Mouse (Mus musculus): ENCODE data around the gene Gm43738. TPM values are rescaled to one million over a fixed set of nuclear protein-coding genes. Genes with fewer than 3 reads are reported as not detected.

Gene Gm43738
- total RNA-seq (2021): not detected

GRCm38 (mm10) chr3:89100811-89101210, at the start of gene Gm43738:
Gene Gm43738 (minus strand): TSS chr3:89101099.
- no peak for DNase-seq (ENCODE audit: low spot score)
- intact Hi-C loops (cut with DNase I): no loop called here

GRCm38 (mm10) chr3:89148567-89148966, 47.7 kb upstream of the Gm43738 start:
- intact Hi-C loops (cut with DNase I): no loop called here
- no peak for DNase-seq (ENCODE audit: low spot score)

GRCm38 (mm10) chr3:89147979-89148311, 47.0 kb upstream of the Gm43738 start:
- intact Hi-C loops (cut with DNase I): no loop called here
- DNase-seq (ENCODE audit: low spot score): no peak

DNA sequence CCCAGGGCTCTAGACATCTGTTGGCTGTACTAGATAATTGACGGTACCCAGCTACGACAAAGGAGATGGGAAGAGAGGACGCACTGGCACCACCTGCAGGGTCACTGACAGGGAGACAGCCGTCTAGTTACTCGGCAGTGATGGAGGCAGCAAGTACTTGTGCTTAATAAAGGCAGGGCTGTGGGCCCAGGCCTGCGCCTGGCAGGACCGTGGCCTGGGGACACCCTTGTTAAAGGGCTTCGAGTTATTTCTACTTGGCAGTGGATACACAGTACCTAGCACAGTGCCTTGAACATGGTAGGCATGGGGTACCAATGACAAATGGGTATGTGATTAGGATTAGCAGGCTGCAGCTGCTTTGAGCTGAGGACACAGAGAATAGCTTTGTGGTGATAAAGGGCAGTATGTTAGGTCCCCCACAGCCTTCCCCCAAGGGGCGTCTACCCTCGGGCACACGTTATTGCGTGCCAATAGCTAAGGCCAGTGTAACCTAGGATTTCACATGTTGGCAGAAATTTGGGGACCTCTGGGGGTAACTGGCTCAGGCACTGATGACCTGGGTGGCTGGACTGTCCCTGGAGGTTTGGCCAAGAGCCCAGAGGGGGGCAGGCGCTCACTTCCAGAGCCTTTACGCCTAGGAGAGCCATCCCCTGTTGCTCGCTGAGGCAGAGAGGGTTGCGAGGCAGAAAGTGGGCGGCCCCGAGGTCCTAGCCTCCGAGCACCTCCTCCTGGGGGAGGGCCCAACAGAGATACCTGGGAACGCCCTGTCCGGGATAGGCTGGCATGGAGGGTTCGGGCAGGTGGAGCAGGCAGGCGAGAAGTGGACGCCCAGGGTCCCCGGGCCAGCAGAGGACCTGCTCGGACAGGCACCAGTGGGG, 46.4 kb upstream of the Gm43738 start:
- intact Hi-C loops (cut with DNase I): no loop called here

GRCm38 (mm10) chr3:89145566-89145965, 44.7 kb upstream of the Gm43738 start:
- no peak for DNase-seq (ENCODE audit: low spot score)
- intact Hi-C loops (cut with DNase I): no loop called here

More for the DNA sequence above, 46.4 kb upstream of the Gm43738 start:
- no peak for DNase-seq (ENCODE audit: low spot score)

GRCm38 (mm10) chr3:89144821-89145220, 43.9 kb upstream of the Gm43738 start:
- DNase-seq (ENCODE audit: low spot score): no peak
- intact Hi-C loops (cut with DNase I): no loop called here

DNA sequence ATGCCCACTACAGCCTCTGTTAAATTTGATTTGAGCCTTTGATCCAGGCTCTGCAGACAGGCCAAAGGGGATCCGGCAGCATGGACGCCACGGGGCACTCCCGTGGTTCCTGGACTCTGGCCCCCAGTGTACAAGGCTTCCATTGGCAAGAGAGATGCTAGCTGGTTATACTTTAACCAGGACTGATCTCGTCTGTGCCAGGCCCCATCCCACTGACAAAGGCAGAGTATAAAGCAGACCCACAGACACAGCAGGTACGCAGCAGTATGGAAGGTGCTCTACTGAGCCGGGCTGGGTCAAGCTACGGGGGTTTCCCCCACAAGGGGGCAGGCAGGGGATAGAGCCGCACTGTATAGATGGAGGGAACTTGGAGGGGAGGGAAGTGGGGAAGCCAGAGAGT, 35.5 kb upstream of the Gm43738 start:
- DNase-seq (ENCODE audit: low spot score): no peak
- intact Hi-C loops (cut with DNase I): no loop called here

- intact Hi-C loops (cut with DNase I): no loop called here
- DNase-seq (ENCODE audit: low spot score): no peak
Observed at GRCm38 (mm10) chr3:89135958-89136357, 35.1 kb upstream of the Gm43738 start, which contains the start of gene Pklr. Gene Pklr (plus strand): TSS chr3:89136142.

- intact Hi-C loops (cut with DNase I): no loop called here
Observed at GRCm38 (mm10) chr3:89133752-89134151, 32.9 kb upstream of the Gm43738 start.

DNA sequence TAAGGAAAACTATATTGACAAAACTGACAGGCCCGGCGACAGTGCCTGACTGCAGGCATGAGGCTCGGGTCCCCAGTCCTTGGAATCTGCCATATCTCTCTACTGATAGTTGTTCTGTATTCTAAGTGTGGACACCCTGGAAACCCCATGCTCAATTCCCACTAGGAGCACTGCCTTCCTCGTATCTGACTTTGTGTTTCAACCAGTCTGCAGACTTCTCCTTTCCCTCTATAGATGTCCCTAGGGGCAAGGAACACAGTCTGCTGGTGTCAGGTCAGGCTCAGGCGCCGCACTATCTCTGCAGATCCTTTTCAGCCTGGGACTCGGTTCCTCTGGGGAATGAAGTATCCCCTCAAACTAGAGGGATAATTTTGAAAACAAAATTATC, 32.2 kb upstream of the Gm43738 start:
- intact Hi-C loops (cut with DNase I): no loop called here
- no peak for DNase-seq (ENCODE audit: low spot score)

More at GRCm38 (mm10) chr3:89133752-89134151, 32.9 kb upstream of the Gm43738 start:
- no peak for DNase-seq (ENCODE audit: low spot score)

DNA sequence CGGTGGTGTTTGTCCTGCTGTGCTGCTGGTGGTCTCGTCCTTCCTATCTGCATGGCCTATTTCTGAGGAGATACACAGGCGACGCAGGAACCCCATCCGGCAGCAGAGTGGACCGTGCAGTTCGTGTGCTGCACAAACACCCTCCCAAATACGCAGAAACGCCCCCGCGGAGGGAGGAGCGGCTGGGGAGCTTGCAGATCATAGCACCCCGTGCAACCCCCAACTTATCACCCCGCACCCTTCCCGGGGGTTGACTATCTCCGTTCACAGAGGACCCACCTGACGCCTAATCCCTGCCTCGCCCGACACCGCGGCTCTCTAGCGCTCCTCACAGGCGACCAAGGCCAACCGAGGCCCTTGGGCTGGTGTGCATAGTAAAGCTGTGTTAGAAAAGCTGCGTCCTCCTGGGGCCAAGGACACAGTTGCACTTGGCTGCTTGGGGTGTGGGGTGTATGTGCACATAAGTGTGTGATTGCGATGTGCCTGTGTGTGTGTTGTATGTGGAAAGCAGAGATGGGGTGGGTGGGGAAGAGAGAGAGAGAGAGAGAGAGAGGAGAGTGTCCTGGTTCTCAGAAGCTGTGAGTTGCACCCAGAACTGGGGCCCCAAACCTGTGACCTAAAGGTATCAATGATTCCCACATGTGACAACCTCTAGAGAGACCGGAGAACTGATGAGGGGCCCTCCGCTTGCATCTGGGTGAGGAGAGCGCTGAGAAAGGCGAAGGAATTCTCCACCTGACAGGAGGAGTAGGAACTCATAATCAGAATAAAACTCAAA, 31.6 kb upstream of the Gm43738 start:
- intact Hi-C loops (cut with DNase I): no loop called here
- DNase-seq (ENCODE audit: low spot score): no peak

DNA sequence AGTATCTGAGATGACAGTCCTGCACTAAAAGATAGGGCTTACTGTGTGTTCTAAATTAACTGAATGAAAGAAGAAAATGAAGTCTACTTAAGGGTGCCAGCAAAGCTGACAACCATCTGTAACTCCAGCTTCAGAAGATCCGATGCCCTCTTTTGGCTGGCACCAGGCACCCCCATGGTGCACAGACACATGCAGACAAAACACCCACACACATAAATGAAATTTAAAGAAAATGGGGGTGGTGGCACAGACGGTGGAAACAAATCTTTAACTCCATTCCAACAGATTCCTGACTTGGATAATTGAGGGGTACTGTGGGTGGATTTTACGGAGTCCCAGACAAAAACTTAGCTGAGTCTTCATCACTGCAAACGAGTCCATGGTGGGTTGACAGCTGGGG, 30.9 kb upstream of the Gm43738 start:
- DNase-seq (ENCODE audit: low spot score): no peak
- intact Hi-C loops (cut with DNase I): no loop called here

DNA sequence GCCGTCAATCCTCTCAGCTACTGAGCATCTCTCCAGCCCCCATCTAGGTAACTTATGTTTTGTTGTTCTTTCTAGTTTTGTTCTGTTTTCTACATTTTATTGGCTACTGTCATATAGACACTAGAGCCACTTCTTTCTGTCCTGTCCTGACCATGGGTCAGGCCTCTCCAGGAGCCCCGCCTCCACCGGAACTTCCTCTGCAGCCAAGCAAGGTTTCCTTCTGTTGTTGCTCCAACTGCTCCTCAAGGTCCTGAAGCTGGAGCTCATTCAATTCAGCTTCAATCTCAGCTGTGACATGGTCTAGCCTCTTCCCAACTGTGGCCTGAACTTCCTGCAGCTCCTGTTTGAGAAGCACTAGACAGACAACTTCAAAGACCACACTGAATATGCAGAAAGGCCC, 29.0 kb upstream of the Gm43738 start:
- no peak for DNase-seq (ENCODE audit: low spot score)
- intact Hi-C loops (cut with DNase I): no loop called here

DNA sequence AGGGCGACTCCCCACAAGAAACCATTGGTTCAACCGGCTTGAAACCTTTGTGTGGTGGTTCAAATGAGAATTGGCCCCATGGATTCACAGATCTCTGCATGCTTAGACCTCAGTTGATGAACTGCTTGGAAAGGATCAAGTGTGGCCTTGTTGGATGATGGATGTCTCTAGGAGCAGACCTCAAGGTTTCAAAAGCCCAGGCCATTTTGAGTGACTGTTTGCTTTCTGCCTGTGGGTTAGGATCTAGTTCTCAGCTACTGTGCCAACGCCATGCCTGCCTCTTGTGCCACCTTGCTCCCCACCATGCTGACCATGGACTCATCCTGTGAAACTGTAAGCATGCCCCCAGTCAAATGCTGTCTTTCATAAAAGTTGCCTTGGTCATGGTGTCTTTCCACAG, 25.1 kb upstream of the Gm43738 start:
- DNase-seq (ENCODE audit: low spot score): no peak
- intact Hi-C loops (cut with DNase I): no loop called here

DNA sequence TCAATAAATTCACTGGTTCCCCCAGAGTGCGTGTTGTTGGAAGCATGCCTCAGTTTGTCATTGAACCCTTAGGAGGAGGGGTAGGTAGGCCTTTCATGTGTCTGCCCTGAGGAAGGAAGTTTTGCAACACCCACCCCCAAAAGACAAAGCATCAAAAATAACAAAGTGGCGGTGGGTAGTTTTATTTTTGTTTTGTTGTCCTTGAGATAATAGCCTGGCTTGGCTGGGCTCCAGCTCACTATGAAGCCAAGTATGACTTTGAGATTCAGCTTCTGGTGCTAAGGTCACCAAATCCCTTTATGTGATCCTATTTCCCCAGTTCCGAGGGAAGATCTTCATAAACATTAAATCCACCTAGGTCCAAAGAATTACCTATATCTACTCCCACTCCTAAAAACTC, 23.3 kb upstream of the Gm43738 start:
- intact Hi-C loops (cut with DNase I): no loop called here

DNA sequence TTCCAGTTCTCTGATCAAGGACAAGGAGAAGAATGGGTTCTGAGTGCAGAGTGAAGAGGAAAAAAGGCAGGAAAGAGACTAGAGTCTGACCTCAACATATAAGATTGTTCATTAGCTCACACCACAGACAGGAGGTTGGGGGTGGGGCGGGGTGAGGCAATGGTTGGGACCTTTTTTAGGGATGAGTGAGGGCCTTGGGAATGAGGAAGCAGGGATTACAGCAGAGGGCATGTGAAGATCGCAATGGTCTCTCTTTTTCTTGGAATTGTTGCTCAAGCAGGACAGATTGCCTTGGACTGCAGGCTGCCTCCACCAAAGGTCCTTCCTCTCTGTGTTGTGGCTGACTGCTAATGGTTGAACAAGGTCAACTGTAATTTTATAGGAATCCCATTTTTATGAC, 22.4 kb upstream of the Gm43738 start:
- DNase-seq (ENCODE audit: low spot score): no peak
- intact Hi-C loops (cut with DNase I): no loop called here

More for the DNA sequence above, 23.3 kb upstream of the Gm43738 start:
- no peak for DNase-seq (ENCODE audit: low spot score)

GRCm38 (mm10) chr3:89115522-89115921, 14.6 kb upstream of the Gm43738 start:
- intact Hi-C loops (cut with DNase I): loop anchor here (2.0 kb wide), 1 partner anchor 101 kb away; no protein-coding TSS in a partner anchor
- no peak for DNase-seq (ENCODE audit: low spot score)

- no peak for DNase-seq (ENCODE audit: low spot score)
- intact Hi-C loops (cut with DNase I): no loop called here
Observed at GRCm38 (mm10) chr3:89113058-89113457, 12.2 kb upstream of the Gm43738 start.

- intact Hi-C loops (cut with DNase I): no loop called here
- DNase-seq (ENCODE audit: low spot score): no peak
Observed at GRCm38 (mm10) chr3:89108146-89108545, 7.2 kb upstream of the Gm43738 start.

- DNase-seq (ENCODE audit: low spot score): no peak
- intact Hi-C loops (cut with DNase I): no loop called here
Observed at GRCm38 (mm10) chr3:89107545-89107944, 6.6 kb upstream of the Gm43738 start.

- intact Hi-C loops (cut with DNase I): no loop called here
- no peak for DNase-seq (ENCODE audit: low spot score)
Observed at GRCm38 (mm10) chr3:89106881-89107280, 6.0 kb upstream of the Gm43738 start.
